Mouse (Mus musculus) heart, postnatal 0 days (tissue): ENCODE data around the gene Ovol3. TPM values are rescaled to one million over a fixed set of nuclear protein-coding genes. Genes with fewer than 3 reads are reported as not detected.
"Not testable (repeated sequence)": the region's sequence is repeated elsewhere in the genome, so short reads cannot be mapped to it uniquely, and the experiment has no call there.

Experiments
- ATAC-seq: fragments of 200-750 bp; cut with Nextera tagmentation; 2 replicates; pipeline ENCODE4 v1.8.0; 2017; ENCODE audit warnings: low read depth, moderate number of reproducible peaks, moderate library complexity; ENCODE audit not compliant: insufficient read depth
- DNase-seq: peaks from one replicate; pipeline ENCODE4 v3.0.0-alpha.2; 2016; ENCODE audit warnings: low spot score
- H3K27ac ChIP-seq: fragments of 300-500 bp; sonication (generic); 2 replicates; pipeline ENCODE4 v1.5.1; 2014; ENCODE audit warnings: low read depth, mild to moderate bottlenecking
- H3K27me3 ChIP-seq: fragments of 300-500 bp; sonication (generic); 2 replicates; pipeline ENCODE4 v1.6.1; 2014; ENCODE audit warnings: low read length, mixed read lengths; ENCODE audit not compliant: control insufficient read depth, insufficient read depth
- H3K36me3 ChIP-seq: fragments of 300-500 bp; sonication (generic); replicated peaks from 2 replicates; pipeline ENCODE4 v1.6.1; 2014; ENCODE audit warnings: low read length, mixed read lengths; ENCODE audit not compliant: control insufficient read depth, insufficient read depth
- H3K4me1 ChIP-seq: fragments of 300-500 bp; sonication (generic); 2 replicates; pipeline ENCODE4 v1.6.1; 2014; ENCODE audit warnings: antibody characterized with exemption; ENCODE audit not compliant: control insufficient read depth, insufficient read depth
- H3K4me2 ChIP-seq: fragments of 300-500 bp; sonication (generic); 2 replicates; pipeline ENCODE4 v1.6.1; 2014; ENCODE audit warnings: low read depth, mild to moderate bottlenecking, low read length, moderate library complexity
- H3K4me3 ChIP-seq: fragments of 300-500 bp; sonication (generic); 2 replicates; pipeline ENCODE4 v1.5.1; 2014; ENCODE audit warnings: low read depth, low read length
- H3K9ac ChIP-seq: fragments of 300-500 bp; sonication (generic); replicated peaks from 2 replicates; pipeline ENCODE4 v1.6.1; 2014; ENCODE audit warnings: low read depth, low read length, mixed read lengths
- H3K9me3 ChIP-seq: fragments of 300-500 bp; sonication (generic); replicated peaks from 2 replicates; pipeline ENCODE4 v1.6.1; 2016; ENCODE audit warnings: low read length; ENCODE audit not compliant: control insufficient read depth
- CTCF ChIP-seq: IDR thresholded peaks from 2 replicates; pipeline ENCODE4 v1.5.1; 2016; ENCODE audit warnings: antibody characterized with exemption, control low read depth, low read depth
- EP300 ChIP-seq: IDR thresholded peaks from 2 replicates; pipeline ENCODE4 v1.6.1; 2016; ENCODE audit warnings: antibody characterized with exemption, low read depth
- WGBS: fragments of 180-500 bp; shearing (Covaris S2); extraction: QIAGEN DNeasy Blood & Tissue Kit; methylation state at CpG from one replicate; pipeline ENCODE4 v1.1.7; 2014; 5-methylcytosine and 5-hydroxymethylcytosine counted together
- polyA plus RNA-seq: library from polyadenylated mRNA; unstranded; fragments of >200 nt; fragmentation: Nextera tagmentation; extraction: Ambion mirVana; gene quantifications from 2 replicates; pipeline ENCODE4 v1.2.1, GENCODE M21; 2015
- total RNA-seq: library from RNA; depleted of rRNA; stranded (reverse); fragments of >200 nt; gene quantifications from 2 replicates; pipeline ENCODE4 v1.2.3, GENCODE M21; 2014; ENCODE audit warnings: low replicate concordance

The Ovol3 gene
- total and polyA plus RNA-seq, 2 experiments from 2014 or later: not detected

DNA sequence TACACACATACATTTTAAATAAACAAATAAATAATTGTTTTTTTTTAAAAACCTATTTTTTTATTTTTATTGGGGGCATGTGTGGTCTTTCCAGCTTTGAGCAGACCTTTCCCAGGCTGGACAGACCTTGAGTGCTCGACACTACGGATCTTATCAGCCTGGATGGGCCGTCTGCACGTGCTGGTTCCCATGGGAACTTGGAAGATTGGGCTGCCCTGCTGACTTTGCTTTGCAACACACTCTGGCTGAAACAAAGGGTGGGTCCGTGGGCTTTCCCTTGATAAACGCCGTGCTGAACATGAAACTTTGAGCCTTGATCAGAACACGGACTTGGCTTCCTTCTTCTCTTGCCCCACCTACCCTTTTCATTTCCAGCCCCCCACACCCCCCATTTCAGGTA, 31.1 kb downstream of the Ovol3 start:
- WGBS: 13% methylated on average over 8 of the region's 8 CpGs
- ATAC-seq: no peak
- no peaks in the 10 kb centered on the region for H3K27me3 ChIP-seq
- H3K4me1 ChIP-seq: peaks cover 7% of the 10 kb centered on the region; the same call in 1 of the 2 replicates
- H3K9ac ChIP-seq: no peak overlapping the region
- TF ChIP-seq EP300 (no peak), CTCF (no peak)
- no peak overlapping the region for H3K27ac ChIP-seq
- no peak overlapping the region for H3K4me3 ChIP-seq
- H3K4me2 ChIP-seq: 0 out of 2 replicates have a peak overlapping the region, but pooled peaks have one; percentile 17
- no peak for DNase-seq
- H3K36me3 ChIP-seq: no peaks in the 10 kb centered on the region
- no peaks in the 10 kb centered on the region for H3K9me3 ChIP-seq

- no peak for TF ChIP-seq EP300
- no peak for TF ChIP-seq CTCF
- H3K36me3 ChIP-seq: no peaks in the 10 kb centered on the region
- no peak overlapping the region for H3K4me3 ChIP-seq
- ATAC-seq (peak; percentile 59), DNase-seq (peak; percentile 58)
- no peak overlapping the region for H3K4me2 ChIP-seq
- WGBS: 48% methylated on average over 11 of the region's 11 CpGs
- no peaks in the 10 kb centered on the region for H3K9me3 ChIP-seq
- peaks cover 7% of the 10 kb centered on the region; the same call in 1 of the 2 replicates for H3K4me1 ChIP-seq
- peak overlapping the region; percentile 64 for H3K27ac ChIP-seq
- no peak overlapping the region for H3K9ac ChIP-seq
- no peaks in the 10 kb centered on the region for H3K27me3 ChIP-seq
Observed at GRCm38 (mm10) chr7:30202895-30203690, 32.4 kb downstream of the Ovol3 start.

DNA sequence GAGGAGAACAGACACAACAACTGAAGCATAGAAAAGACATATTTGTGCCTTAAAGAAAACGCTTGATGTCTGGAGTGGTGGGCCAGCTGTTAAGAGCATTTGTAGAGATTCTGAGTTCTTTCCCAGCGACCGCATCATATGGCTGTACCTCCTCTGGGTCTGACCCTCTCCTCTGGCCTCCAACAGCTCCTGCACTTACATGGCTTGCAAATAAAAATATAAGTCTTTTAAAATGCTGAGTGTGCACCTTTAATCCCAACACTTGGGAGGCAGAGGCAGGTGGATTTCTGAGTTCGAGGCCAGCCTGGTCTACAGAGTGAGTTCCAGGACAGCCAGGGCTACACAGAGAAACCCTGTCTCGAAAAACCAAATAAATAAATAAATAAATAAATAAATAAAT, 34.9 kb downstream of the Ovol3 start:
- 84% methylated on average over 5 of the region's 5 CpGs for WGBS
- ATAC-seq, H3K27me3 ChIP-seq, H3K36me3 ChIP-seq, H3K9ac ChIP-seq, H3K9me3 ChIP-seq, H3K4me2 ChIP-seq, H3K27ac ChIP-seq, DNase-seq, H3K4me3 ChIP-seq, H3K4me1 ChIP-seq: not testable (repeated sequence)

GRCm38 (mm10) chr7:30200200-30200599, 35.3 kb downstream of the Ovol3 start:
- no peaks in the 10 kb centered on the region for H3K9me3 ChIP-seq

DNA sequence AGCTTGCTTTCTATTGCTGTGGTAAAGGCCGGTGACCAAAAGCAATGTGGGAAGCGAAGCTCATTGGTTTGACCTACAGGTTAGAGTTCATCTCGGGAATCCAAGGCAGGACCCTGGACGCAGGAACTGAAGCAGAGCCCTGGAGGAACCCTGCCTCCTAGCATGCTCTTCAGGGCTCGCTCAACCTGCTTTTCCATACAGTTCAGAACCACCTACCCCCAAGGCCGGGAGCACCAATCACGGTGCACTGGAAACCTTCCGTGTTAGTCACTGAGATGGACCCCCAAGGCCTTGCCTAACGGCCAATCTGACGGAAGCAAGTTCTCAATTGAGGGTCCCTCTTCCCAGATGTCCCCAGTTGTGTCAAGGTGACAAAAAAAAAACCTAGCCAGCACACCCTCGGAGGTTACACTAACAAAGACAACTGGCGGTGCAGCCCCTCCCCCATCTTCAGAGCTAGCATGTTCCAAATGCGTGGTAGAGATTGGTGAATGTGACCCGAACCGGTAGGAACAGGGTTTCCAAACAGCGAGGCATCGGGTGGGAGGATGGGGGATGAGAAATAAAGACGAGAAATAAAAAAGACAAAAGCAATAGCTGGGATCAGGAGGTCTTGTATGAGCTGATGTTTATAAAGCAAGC, 35.9 kb downstream of the Ovol3 start:
- Histone ChIP-seq H3K36me3 (no peaks in the 10 kb centered on the region), H3K9ac (no peak overlapping the region), H3K27me3 (no peaks in the 10 kb centered on the region), H3K4me3 (no peak overlapping the region), H3K9me3 (no peaks in the 10 kb centered on the region), H3K4me1 (peaks cover 11% of the 10 kb centered on the region; the same call in 1 of the 2 replicates), H3K27ac (no peak overlapping the region), H3K4me2 (no peak overlapping the region)
- ATAC-seq (no peak), DNase-seq (no peak)
- TF ChIP-seq CTCF (no peak), EP300 (no peak)
- 76% methylated on average over 18 of the region's 18 CpGs for WGBS

More at GRCm38 (mm10) chr7:30200200-30200599, 35.3 kb downstream of the Ovol3 start:
- no peak for ATAC-seq
- no peaks in the 10 kb centered on the region for H3K27me3 ChIP-seq
- H3K4me3 ChIP-seq: no peak overlapping the region
- H3K4me2 ChIP-seq: no peak overlapping the region
- no peak for DNase-seq
- no peak overlapping the region for H3K9ac ChIP-seq
- TF ChIP-seq EP300: no peak
- TF ChIP-seq CTCF: no peak
- no peak overlapping the region for H3K27ac ChIP-seq
- WGBS: 69% methylated on average over 5 of the region's 5 CpGs
- no peaks in the 10 kb centered on the region for H3K36me3 ChIP-seq
- H3K4me1 ChIP-seq: peaks cover 10% of the 10 kb centered on the region; the same call in 1 of the 2 replicates
